Mouse (Mus musculus) olfactory bulb, adult 2 months (tissue): ENCODE data around the gene Rnf220.

Source experiments
- CTCF ChIP-seq: fragments of 200-500 bp; IDR thresholded peaks from 2 replicates; pipeline ENCODE4 v1.5.1; 2012; ENCODE audit warnings: low read depth, mild to moderate bottlenecking, low read length, moderate library complexity; ENCODE audit not compliant: insufficient read depth
- POLR2A ChIP-seq: fragments of 200-500 bp; IDR thresholded peaks from 2 replicates; pipeline ENCODE4 v1.6.1; 2012; ENCODE audit warnings: mild to moderate bottlenecking, low read depth, low read length, moderate library complexity; ENCODE audit not compliant: insufficient read depth

- TF ChIP-seq CTCF (no peak), POLR2A (no peak)
Measured at GRCm38 (mm10) chr4:117250982-117251381, 245.9 kb downstream of the Rnf220 start.
